In the genomic region with DNA sequence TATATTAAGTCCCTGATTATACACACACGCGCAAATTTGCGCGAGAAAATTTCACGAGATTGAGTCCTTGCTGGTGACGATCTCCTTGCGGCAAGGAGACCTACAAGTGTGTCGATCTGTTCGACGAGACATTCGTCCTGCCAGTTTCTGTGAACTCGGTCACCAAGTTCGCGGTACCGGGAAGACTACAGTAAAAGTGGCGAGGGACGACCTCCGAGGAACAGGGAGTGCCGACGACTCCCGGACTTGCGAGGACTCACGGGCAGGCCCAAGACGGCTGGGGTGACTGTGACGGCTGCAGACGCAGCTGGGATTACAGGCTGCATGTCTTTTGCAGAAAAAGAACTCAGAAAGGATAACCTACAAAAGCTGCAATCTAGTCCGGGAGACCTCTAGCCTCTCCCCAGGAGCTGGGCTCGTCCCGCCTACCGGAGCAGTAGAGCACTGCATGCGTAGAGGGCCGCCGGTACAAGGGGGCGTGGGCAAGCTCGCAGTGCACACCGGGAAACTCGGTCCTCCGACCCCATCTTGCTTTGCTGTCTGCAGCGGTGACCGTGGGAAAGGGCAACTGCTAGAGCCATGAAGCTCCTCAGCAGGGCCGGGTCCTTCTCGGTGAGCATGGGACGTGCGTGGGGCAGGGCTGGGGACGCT, we compare ENCODE assay signal across 8 mouse cellular contexts. TPM values are rescaled to one million over a fixed set of nuclear protein-coding genes. Genes with fewer than 3 reads are reported as not detected.
DNase-seq lines count a peak whose midpoint lies in the region; ATAC-seq lines count a peak whose summit lies in the region.

TSS of gene Uqcrc2 (plus strand) at position 466 of the 651 bp plus-strand sequence.

- under 1% methylated on average over 45 of the region's 45 CpGs for WGBS in hindbrain, embryonic 15.5 days

- ATAC-seq in hindbrain, embryonic 15.5 days (ENCODE audit: low FRiP score, low read depth) = peak; percentile 99

- peak within 1 kb of the TSS; percentile 93 for H3K27ac ChIP-seq in hindbrain, embryonic 15.5 days (replicated peaks)

- peaks cover 28% of the 10 kb centered on the region for H3K4me1 ChIP-seq in hindbrain, embryonic 15.5 days (replicated peaks)

- DNase-seq in R1 (ENCODE audit: low read depth, low spot score) = peak; percentile 94
- DNase-seq in cerebellum, postnatal 25 days = peak; percentile 89 to 92
- DNase-seq in frontal cortex, postnatal 36 days (ENCODE audit: low spot score in 2 of 2) = peak; percentile 87 to 88
- DNase-seq in left cerebral cortex, adult 11 months (ENCODE audit: low spot score) = peak; percentile 75
- DNase-seq in lung, postnatal 4 days = peak; percentile 90
- DNase-seq in retina, postnatal 7 days (ENCODE audit: low read depth, low spot score) = peak; percentile 83
- DNase-seq in urinary bladder, adult 2 months (ENCODE audit: low spot score) = peak; percentile 77

- peaks cover 13% of the 10 kb centered on the region; the same call in 1 of the 2 replicates for H3K36me3 ChIP-seq in hindbrain, embryonic 15.5 days

- peak within 1 kb of the TSS; percentile 98 for H3K9ac ChIP-seq in hindbrain, embryonic 15.5 days

- peak within 1 kb of the TSS; percentile 94 for H3K4me2 ChIP-seq in hindbrain, embryonic 15.5 days

- H3K9me3 ChIP-seq in hindbrain, embryonic 15.5 days = no peaks in the 10 kb centered on the region

- H3K27me3 ChIP-seq in hindbrain, embryonic 15.5 days = no peaks in the 10 kb centered on the region

- H3K4me3 ChIP-seq in hindbrain, embryonic 15.5 days = peak within 1 kb of the TSS; percentile 94

RNA-seq across cellular contexts. Expression of gene Uqcrc2, which starts in this region (rescaled TPM):
- 222 and 223 TPM in 2 replicates for polyA plus RNA-seq in hindbrain, embryonic 15.5 days (2015; fragmentation: Nextera tagmentation; extraction: Ambion mirVana)
- 177 and 203 TPM in 2 replicates for polyA plus RNA-seq in urinary bladder, adult 2 months (2012; rRNA removed)

Comparison
In these comparisons a context has a peak if more than half of its experiments do, and no peak if none do; other contexts are left out.
1. Peak in every context shown above with its lines: DNase-seq, ATAC-seq, H3K4me3 ChIP-seq and H3K27ac ChIP-seq.